Mouse (Mus musculus): ENCODE results near the gene Ublcp1.

GRCm38 (mm10) chr11:44508876-44509275 lies 38.6 kb upstream of the Ublcp1 start:
- TF ChIP-seq CTCF (IDR thresholded peaks at IDR 0.05; ENCODE audit: low read depth, low read length) (no peak), POLR2A (IDR thresholded peaks at IDR 0.05; ENCODE audit: insufficient read depth, low read length) (no peak)
